Mouse (Mus musculus) embryonic facial prominence, embryonic 14.5 days (tissue): ENCODE data around the gene Inppl1. TPM values are rescaled to one million over a fixed set of nuclear protein-coding genes. Genes with fewer than 3 reads are reported as not detected.

Experiments
- ATAC-seq: fragments of 200-750 bp; cut with Nextera tagmentation; 2 replicates; pipeline ENCODE4 v1.8.0; 2017; ENCODE audit warnings: low read depth, moderate number of reproducible peaks, moderate TSS enrichment
- DNase-seq: peaks from one replicate; pipeline ENCODE4 v3.0.0-alpha.2; 2015; ENCODE audit warnings: low spot score
- H3K27ac ChIP-seq: fragments of 300-500 bp; sonication (generic); replicated peaks from 2 replicates; pipeline ENCODE4 v1.5.1; 2014; ENCODE audit warnings: low read depth, mild to moderate bottlenecking, low read length, moderate library complexity
- H3K27me3 ChIP-seq: fragments of 300-500 bp; sonication (generic); replicated peaks from 2 replicates; pipeline ENCODE4 v1.6.1; 2014; ENCODE audit warnings: low read length; ENCODE audit not compliant: control insufficient read depth, insufficient read depth
- H3K36me3 ChIP-seq: fragments of 300-500 bp; sonication (generic); 2 replicates; pipeline ENCODE4 v1.6.1; 2014; ENCODE audit warnings: low read length, mixed read lengths; ENCODE audit not compliant: control insufficient read depth, insufficient read depth
- H3K4me1 ChIP-seq: fragments of 300-500 bp; sonication (generic); 2 replicates; pipeline ENCODE4 v1.6.1; 2014; ENCODE audit warnings: antibody characterized with exemption, low read length; ENCODE audit not compliant: control insufficient read depth, insufficient read depth
- H3K4me2 ChIP-seq: fragments of 300-500 bp; sonication (generic); 2 replicates; pipeline ENCODE4 v1.6.1; 2014; ENCODE audit warnings: low read depth, mild to moderate bottlenecking, low read length, moderate library complexity, mixed read lengths
- H3K4me3 ChIP-seq: fragments of 300-500 bp; sonication (generic); 2 replicates; pipeline ENCODE4 v1.5.1; 2014; ENCODE audit warnings: low read depth, mild to moderate bottlenecking, low read length
- H3K9ac ChIP-seq: fragments of 300-500 bp; sonication (generic); 2 replicates; pipeline ENCODE4 v1.6.1; 2014; ENCODE audit warnings: low read depth, mild to moderate bottlenecking, low read length, moderate library complexity, mixed read lengths
- H3K9me3 ChIP-seq: fragments of 300-500 bp; sonication (generic); 2 replicates; pipeline ENCODE4 v1.6.1; 2016; ENCODE audit warnings: low read length; ENCODE audit not compliant: control insufficient read depth
- WGBS: fragments of 180-500 bp; shearing (Covaris S2); extraction: QIAGEN DNeasy Blood & Tissue Kit; methylation state at CpG from one replicate; pipeline ENCODE4 v1.1.7; 2014; 5-methylcytosine and 5-hydroxymethylcytosine counted together
- polyA plus RNA-seq: library from polyadenylated mRNA; unstranded; fragments of >200 nt; fragmentation: Nextera tagmentation; extraction: Ambion mirVana; gene quantifications from 2 replicates; pipeline ENCODE4 v1.2.1, GENCODE M21; 2014

Inppl1 gene
- polyA plus RNA-seq, 1 experiment from 2014 or later: 34.3 TPM

- peaks cover 31% of the 10 kb centered on the region for H3K36me3 ChIP-seq
- H3K9ac ChIP-seq: peak overlapping the region; percentile 89
- H3K4me1 ChIP-seq: peaks cover 18% of the 10 kb centered on the region
- ATAC-seq (no peak), DNase-seq (no peak)
- H3K9me3 ChIP-seq: no peaks in the 10 kb centered on the region
- H3K27ac ChIP-seq: peak overlapping the region; percentile 97
- peak overlapping the region; percentile 84 for H3K4me2 ChIP-seq
- H3K4me3 ChIP-seq: peak overlapping the region; percentile 87
- WGBS: 32% methylated on average over 5 of the region's 5 CpGs
- no peaks in the 10 kb centered on the region for H3K27me3 ChIP-seq
These were observed 2.4 kb downstream of the Inppl1 start for GRCm38 (mm10) chr7:101835457-101836109.

- 62% methylated on average over 3 of the region's 3 CpGs for WGBS
- peak overlapping the region; percentile 87 for H3K4me3 ChIP-seq
- 0 out of 2 replicates have a peak overlapping the region, but pooled peaks have one; percentile 89 for H3K9ac ChIP-seq
- no peaks in the 10 kb centered on the region for H3K27me3 ChIP-seq
- H3K36me3 ChIP-seq: peaks cover 38% of the 10 kb centered on the region
- ATAC-seq (no peak), DNase-seq (no peak)
- peaks cover 18% of the 10 kb centered on the region for H3K4me1 ChIP-seq
- no peaks in the 10 kb centered on the region for H3K9me3 ChIP-seq
- peak overlapping the region; percentile 84 for H3K4me2 ChIP-seq
- H3K27ac ChIP-seq: peak overlapping the region; percentile 46
These were observed 3.1 kb downstream of the Inppl1 start for GRCm38 (mm10) chr7:101834903-101835302.

- H3K27me3 ChIP-seq: no peaks in the 10 kb centered on the region
- H3K9ac ChIP-seq: peak overlapping the region; percentile 89; the same call in 1 of the 2 replicates
- peak overlapping the region; percentile 46; the same call in 1 of the 2 replicates for H3K27ac ChIP-seq
- peaks cover 18% of the 10 kb centered on the region for H3K4me1 ChIP-seq
- peak; percentile 81 for DNase-seq
- peak overlapping the region; percentile 13; the same call in 1 of the 2 replicates for H3K4me3 ChIP-seq
- WGBS: 45% methylated on average over 3 of the region's 3 CpGs
- peak overlapping the region; percentile 84 for H3K4me2 ChIP-seq
- peak; percentile 13; the same call in 1 of the 2 replicates for ATAC-seq
- H3K36me3 ChIP-seq: peaks cover 46% of the 10 kb centered on the region
- no peaks in the 10 kb centered on the region for H3K9me3 ChIP-seq
These were observed 4.0 kb downstream of the Inppl1 start for GRCm38 (mm10) chr7:101833916-101834584.

GRCm38 (mm10) chr7:101833352-101833751 is 4.7 kb downstream of the Inppl1 start:
- no peak for DNase-seq
- H3K36me3 ChIP-seq: peaks cover 53% of the 10 kb centered on the region
- ATAC-seq: no peak
- peak overlapping the region; percentile 84; the same call in 1 of the 2 replicates for H3K4me2 ChIP-seq
- no peak overlapping the region for H3K4me3 ChIP-seq
- peaks cover 18% of the 10 kb centered on the region for H3K4me1 ChIP-seq
- no peaks in the 10 kb centered on the region for H3K9me3 ChIP-seq
- H3K9ac ChIP-seq: no peak overlapping the region
- H3K27me3 ChIP-seq: no peaks in the 10 kb centered on the region
- H3K27ac ChIP-seq: peak overlapping the region; percentile 18; the same call in 1 of the 2 replicates
- WGBS: 58% methylated on average over 5 of the region's 5 CpGs

GRCm38 (mm10) chr7:101832372-101832771 is 5.7 kb downstream of the Inppl1 start:
- peaks cover 63% of the 10 kb centered on the region for H3K36me3 ChIP-seq
- no peak overlapping the region for H3K27ac ChIP-seq
- ATAC-seq: no peak
- no peaks in the 10 kb centered on the region for H3K9me3 ChIP-seq
- no peak overlapping the region for H3K9ac ChIP-seq
- no peak for DNase-seq
- no peak overlapping the region for H3K4me3 ChIP-seq
- H3K4me2 ChIP-seq: no peak overlapping the region
- H3K27me3 ChIP-seq: no peaks in the 10 kb centered on the region
- peaks cover 18% of the 10 kb centered on the region for H3K4me1 ChIP-seq
- WGBS: 93% methylated on average over 4 of the region's 4 CpGs

GRCm38 (mm10) chr7:101831437-101831836 is 6.6 kb downstream of the Inppl1 start:
- Histone ChIP-seq H3K27me3 (no peaks in the 10 kb centered on the region), H3K9ac (no peak overlapping the region), H3K4me1 (peaks cover 18% of the 10 kb centered on the region), H3K27ac (no peak overlapping the region), H3K9me3 (no peaks in the 10 kb centered on the region), H3K4me2 (no peak overlapping the region), H3K4me3 (no peak overlapping the region), H3K36me3 (peaks cover 72% of the 10 kb centered on the region)
- no peak for DNase-seq
- no peak for ATAC-seq
- WGBS: 90% methylated on average over 8 of the region's 8 CpGs

- H3K27ac ChIP-seq: no peak overlapping the region
- H3K36me3 ChIP-seq: peaks cover 83% of the 10 kb centered on the region
- no peak overlapping the region for H3K9ac ChIP-seq
- no peak overlapping the region for H3K4me3 ChIP-seq
- DNase-seq: no peak
- no peaks in the 10 kb centered on the region for H3K9me3 ChIP-seq
- 96% methylated on average over 3 of the region's 3 CpGs for WGBS
- no peaks in the 10 kb centered on the region for H3K27me3 ChIP-seq
- H3K4me1 ChIP-seq: peaks cover 16% of the 10 kb centered on the region
- no peak for ATAC-seq
- H3K4me2 ChIP-seq: no peak overlapping the region
These were observed 7.7 kb downstream of the Inppl1 start for GRCm38 (mm10) chr7:101830373-101830772.

GRCm38 (mm10) chr7:101823758-101824630 is 14.0 kb downstream of the Inppl1 start:
- ATAC-seq (peak; percentile 26; the same call in 1 of the 2 replicates), DNase-seq (peak; percentile 42)
- peaks cover 19% of the 10 kb centered on the region for H3K4me1 ChIP-seq
- H3K4me2 ChIP-seq: no peak overlapping the region
- peaks cover 48% of the 10 kb centered on the region for H3K27me3 ChIP-seq
- no peak overlapping the region for H3K4me3 ChIP-seq
- no peaks in the 10 kb centered on the region for H3K9me3 ChIP-seq
- WGBS: 77% methylated on average over 13 of the region's 18 CpGs
- H3K36me3 ChIP-seq: peaks cover 62% of the 10 kb centered on the region
- H3K9ac ChIP-seq: no peak overlapping the region
- no peak overlapping the region for H3K27ac ChIP-seq
